Mouse (Mus musculus) stomach, embryonic 14.5 days (tissue): ENCODE data around the gene 4930519G04Rik. TPM values are rescaled to one million over a fixed set of nuclear protein-coding genes. Genes with fewer than 3 reads are reported as not detected.

Experiments used
- microRNA-seq: library from miRNA; unstranded; fragments of <30 nt; microRNA quantifications from one replicate; pipeline ENCODE4, GENCODE M21; 2016
- polyA plus RNA-seq: library from polyadenylated mRNA; unstranded; fragments of >200 nt; fragmentation: Nextera tagmentation; extraction: Ambion mirVana; gene quantifications from 2 replicates; pipeline ENCODE4 v1.2.1, GENCODE M21; 2014

4930519G04Rik gene
- polyA plus RNA-seq, 1 experiment from 2014 or later, result not detected

Small RNA genes within 50 kb of the gene (microRNA-seq; reads per million reads assigned to microRNA genes)
- 14.6 reads per million, percentile 24 among the genes with 10 or more reads in this experiment for gene Mir6240

Other genes starting within 250 kb of the 4930519G04Rik start
- 1.5 and 1.9 TPM in 2 replicates for gene Trpv4, start 195.2 kb upstream of the 4930519G04Rik start, polyA plus RNA-seq
- 81.6 and 87.4 TPM in 2 replicates for gene Gltp, start 162.7 kb upstream of the 4930519G04Rik start, polyA plus RNA-seq
- gene Tchp, start 145.9 kb upstream of the 4930519G04Rik start, polyA plus RNA-seq, result 11.9 and 14.1 TPM in 2 replicates
- 35.6 and 49.5 TPM in 2 replicates for gene Ankrd13a, start 79.0 kb upstream of the 4930519G04Rik start, polyA plus RNA-seq
- 41.2 and 42.6 TPM in 2 replicates for gene Git2, start 78.1 kb upstream of the 4930519G04Rik start, polyA plus RNA-seq
- gene 1500011B03Rik, start 30.2 kb upstream of the 4930519G04Rik start, polyA plus RNA-seq, result 112 and 113 TPM in 2 replicates
- gene Gm9936, start 5.0 kb downstream of the 4930519G04Rik start, polyA plus RNA-seq, result 0.09 and 0.28 TPM in 2 replicates
- gene Oasl2, start 43.3 kb downstream of the 4930519G04Rik start, polyA plus RNA-seq, result 5.2 and 5.3 TPM in 2 replicates
- 0.57 and 0.75 TPM in 2 replicates for gene Oasl1, start 69.6 kb downstream of the 4930519G04Rik start, polyA plus RNA-seq
- 51.8 and 54.6 TPM in 2 replicates for gene 2210016L21Rik, start 88.5 kb downstream of the 4930519G04Rik start, polyA plus RNA-seq
- gene Hnf1a, start 117.4 kb downstream of the 4930519G04Rik start, polyA plus RNA-seq, result 7.1 and 7.7 TPM in 2 replicates
- gene Sppl3, start 157.5 kb downstream of the 4930519G04Rik start, polyA plus RNA-seq, result 27.6 and 27.7 TPM in 2 replicates
- gene Gm10401, start 244.6 kb downstream of the 4930519G04Rik start, polyA plus RNA-seq, result 51.7 and 54.7 TPM in 2 replicates